10 mouse cellular contexts compared by ENCODE assay signal in the genomic region with DNA sequence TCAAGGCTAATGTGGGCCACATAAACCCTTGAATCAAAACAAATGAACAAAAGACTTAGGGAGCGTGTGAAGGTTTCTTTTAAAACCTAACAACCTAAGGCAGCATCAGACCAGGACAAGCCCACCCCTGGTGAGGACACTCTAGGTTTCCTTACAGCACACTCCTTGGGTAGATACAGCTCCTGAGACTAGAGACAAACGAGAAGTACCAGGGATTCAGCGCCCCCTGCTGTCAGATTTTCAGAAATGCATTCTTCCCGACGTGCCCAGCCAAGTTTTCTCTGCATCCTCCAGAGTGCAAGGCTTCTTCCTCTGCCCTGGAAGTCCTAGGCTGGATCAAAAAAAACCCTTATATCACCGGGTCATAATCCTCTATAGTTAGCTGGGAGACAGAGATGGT. TPM values are rescaled to one million over a fixed set of nuclear protein-coding genes. Genes with fewer than 3 reads are reported as not detected.
DNase-seq lines count a peak whose midpoint lies in the region; ATAC-seq and TF ChIP-seq lines count a peak whose summit lies in the region.
"Had no signal": no experiment of that assay in that cellular context is flagged by ENCODE, and none has a peak within 500 bp of the region (broad histone marks: within the 10 kb centered on the region; RNA-seq: fewer than 3 reads in every experiment).

No protein-coding gene starts in this region.

- no peak overlapping the region for H3K4me2 ChIP-seq in liver, postnatal 0 days (ENCODE audit: low read depth, low read length)
- H3K4me2 ChIP-seq: heart, embryonic 15.5 days; neural tube, embryonic 13.5 days had no signal

- no peaks in the 10 kb centered on the region for H3K9me3 ChIP-seq in liver, postnatal 0 days (ENCODE audit: low read length)
- H3K9me3 ChIP-seq: heart, embryonic 15.5 days; neural tube, embryonic 13.5 days had no signal

- H3K36me3 ChIP-seq in liver, postnatal 0 days (replicated peaks; ENCODE audit: insufficient read depth, low read length): no peaks in the 10 kb centered on the region
- H3K36me3 ChIP-seq: heart, embryonic 15.5 days; neural tube, embryonic 13.5 days had no signal

- no peak for ATAC-seq in cerebellum, adult (ENCODE audit: insufficient number of reproducible peaks, low FRiP score, low TSS enrichment)
- no peak for ATAC-seq in liver, postnatal 0 days

- no peak overlapping the region for H3K9ac ChIP-seq in liver, postnatal 0 days (replicated peaks)
- H3K9ac ChIP-seq: heart, embryonic 15.5 days; neural tube, embryonic 13.5 days had no signal

- TF ChIP-seq EP300 in liver, postnatal 0 days (IDR thresholded peaks at IDR 0.05; ENCODE audit: low read depth): no peak

- peak; percentile 76 for TF ChIP-seq CTCF in liver, postnatal 0 days (IDR thresholded peaks at IDR 0.05; ENCODE audit: low read depth)

- no peak overlapping the region for H3K27ac ChIP-seq in liver, postnatal 0 days (ENCODE audit: low read depth)
- H3K27ac ChIP-seq: heart, embryonic 15.5 days; neural tube, embryonic 13.5 days had no signal

- 12% methylated on average over 6 of the region's 6 CpGs for WGBS in liver, postnatal 0 days (ENCODE audit: insufficient replicate concordance)

- H3K4me1 ChIP-seq in liver, postnatal 0 days (ENCODE audit: insufficient read depth): no peaks in the 10 kb centered on the region
- H3K4me1 ChIP-seq: heart, embryonic 15.5 days had no signal

- DNase-seq in cerebellum, adult 18-20 months: peak; percentile 33 to 51
- peak; percentile 67 for DNase-seq in 3T3-L1 (ENCODE audit: low read depth, low spot score)
- DNase-seq in adrenal gland, adult 2 months: peak; percentile 43
- DNase-seq in embryo, embryonic 9.5 days (ENCODE audit: extremely low spot score): peak; percentile 63
- DNase-seq in kidney, adult 9 months: peak; percentile 63
- peak; percentile 64 for DNase-seq in liver, postnatal 0 days
- DNase-seq in right cerebral cortex, postnatal 10 days (ENCODE audit: low spot score in 2 of 2): peak; percentile 50 to 72

- H3K4me3 ChIP-seq in liver, postnatal 0 days (ENCODE audit: low read depth, low read length): no peak overlapping the region
- H3K4me3 ChIP-seq: heart, embryonic 15.5 days; neural tube, embryonic 13.5 days had no signal

- peaks cover 47% of the 10 kb centered on the region for H3K27me3 ChIP-seq in liver, postnatal 0 days (ENCODE audit: insufficient read depth, low read length)

RNA-seq across cellular contexts. Expression of gene Dmbx1, which starts 13.0 kb away (rescaled TPM):
- not detected for total RNA-seq in adrenal gland, adult 2 months (2021)
- polyA plus RNA-seq in adrenal gland, adult 2 months (2012; rRNA removed): not detected in 2 replicates
- not detected in 2 replicates for polyA plus RNA-seq in liver, postnatal 0 days (2015; fragmentation: Nextera tagmentation; extraction: Ambion mirVana)
